Mouse (Mus musculus) E14TG2a.4 (cell line): ENCODE measurements at regions not wholly inside any gene's neighbourhood (a gene's known extent, or its start where the extent isn't known, plus 50 kb on each side); places are given as distances from the start of the nearest gene placed in this dataset.

Experiments
- CTCF ChIP-seq: conservative IDR thresholded peaks from 2 replicates; pipeline ENCODE4 v1.5.1; 2014; ENCODE audit warnings: low read length
- NANOG ChIP-seq: IDR thresholded peaks from 2 replicates; pipeline ENCODE4 v1.6.1; 2014; ENCODE audit warnings: borderline replicate concordance, low read length, mixed read lengths

- no peak for TF ChIP-seq CTCF
- TF ChIP-seq NANOG, result no peak
Observed at GRCm38 (mm10) chr10:84144344-84144687, 296.1 kb downstream of the Nuak1 start.
